Mouse (Mus musculus) right cerebral cortex, postnatal 10 days (tissue): ENCODE measurements around the gene Matn4.

Experiments used
- DNase-seq, 2 experiments: peaks; one replicate each; pipeline ENCODE4 v3.0.0; 2021; ENCODE audit warnings: low spot score in 2 of 2

Matn4 gene

DNA sequence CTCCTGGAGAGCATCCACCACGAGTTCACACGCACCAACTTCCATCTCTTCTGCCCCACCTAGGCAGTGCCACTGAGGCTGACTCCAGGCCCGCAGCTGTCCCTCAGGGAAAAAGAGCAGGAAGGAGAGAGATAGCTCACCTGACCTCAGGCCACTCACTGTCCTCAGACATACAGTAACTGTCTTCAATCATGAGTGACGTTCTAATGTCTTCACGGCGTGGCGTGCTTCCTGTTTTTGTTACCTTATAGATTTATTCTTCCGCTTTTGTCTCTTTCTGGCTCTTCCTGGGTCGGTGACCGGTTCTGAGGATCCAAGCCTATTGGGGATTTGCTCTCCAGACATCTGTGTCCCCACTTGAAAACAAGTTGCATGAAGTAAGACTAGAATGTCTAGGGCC lies 9.6 kb upstream of the Matn4 start:
- no peak for DNase-seq

DNA sequence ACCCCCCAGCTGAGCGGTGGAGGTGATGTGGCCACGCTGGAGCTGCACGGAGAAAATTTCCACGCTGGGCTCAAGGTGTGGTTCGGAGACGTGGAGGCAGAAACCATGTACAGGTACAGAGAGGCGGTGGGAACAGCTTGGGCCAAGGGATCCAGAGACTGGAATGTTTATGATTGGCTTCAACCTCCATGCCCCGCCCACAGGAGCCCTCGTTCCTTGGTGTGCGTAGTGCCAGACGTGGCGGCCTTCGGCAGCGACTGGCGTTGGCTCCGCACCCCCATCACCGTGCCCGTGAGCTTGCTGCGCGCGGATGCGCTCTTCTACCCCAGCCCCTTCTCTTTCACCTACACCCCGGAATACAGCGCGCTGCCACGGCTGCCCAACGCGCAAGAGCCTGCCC lies 9.2 kb upstream of the Matn4 start:
- DNase-seq: no peak

DNA sequence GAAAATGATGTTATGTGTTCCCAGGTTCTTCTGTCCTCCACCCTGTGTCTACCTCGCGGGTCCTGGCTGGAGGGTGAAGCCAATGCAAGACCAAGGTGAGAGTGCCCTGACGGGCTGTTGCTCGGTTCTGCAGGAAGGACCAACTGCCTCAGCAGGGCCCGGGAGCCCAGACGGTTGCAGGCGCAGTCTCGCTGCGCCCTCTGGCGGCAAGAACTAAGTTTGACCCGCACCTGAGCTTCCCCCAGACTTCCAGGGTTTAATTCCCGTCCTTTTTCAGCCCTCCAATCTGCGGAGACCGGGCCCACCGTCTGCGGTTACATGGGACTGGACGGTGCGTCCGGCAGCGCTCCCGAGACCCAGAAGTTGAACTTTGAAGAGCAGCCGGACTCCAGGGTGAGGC lies 2.7 kb upstream of the Matn4 start:
- DNase-seq: peak; percentile 59 to 81

DNA sequence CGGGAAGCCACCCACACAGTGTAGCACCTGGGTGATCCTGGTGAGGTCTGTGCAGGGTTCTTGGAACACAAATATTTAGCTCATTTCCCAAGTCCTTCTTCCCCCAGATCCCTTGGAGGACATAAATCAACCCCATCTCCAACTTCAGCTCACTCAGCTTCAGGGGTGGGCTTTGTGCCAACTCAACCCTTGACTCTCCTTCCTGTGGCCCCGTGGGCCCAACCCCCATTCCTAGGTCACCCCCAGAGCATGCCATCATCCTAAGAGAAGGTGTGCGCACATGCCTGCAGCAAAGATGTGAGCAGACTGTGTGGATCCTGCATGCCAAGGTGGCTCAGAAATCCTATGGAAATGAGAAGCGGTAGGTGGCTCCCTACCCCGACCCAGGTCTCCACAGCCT lies 559 bp upstream of the Matn4 start:
- no peak for DNase-seq

DNA sequence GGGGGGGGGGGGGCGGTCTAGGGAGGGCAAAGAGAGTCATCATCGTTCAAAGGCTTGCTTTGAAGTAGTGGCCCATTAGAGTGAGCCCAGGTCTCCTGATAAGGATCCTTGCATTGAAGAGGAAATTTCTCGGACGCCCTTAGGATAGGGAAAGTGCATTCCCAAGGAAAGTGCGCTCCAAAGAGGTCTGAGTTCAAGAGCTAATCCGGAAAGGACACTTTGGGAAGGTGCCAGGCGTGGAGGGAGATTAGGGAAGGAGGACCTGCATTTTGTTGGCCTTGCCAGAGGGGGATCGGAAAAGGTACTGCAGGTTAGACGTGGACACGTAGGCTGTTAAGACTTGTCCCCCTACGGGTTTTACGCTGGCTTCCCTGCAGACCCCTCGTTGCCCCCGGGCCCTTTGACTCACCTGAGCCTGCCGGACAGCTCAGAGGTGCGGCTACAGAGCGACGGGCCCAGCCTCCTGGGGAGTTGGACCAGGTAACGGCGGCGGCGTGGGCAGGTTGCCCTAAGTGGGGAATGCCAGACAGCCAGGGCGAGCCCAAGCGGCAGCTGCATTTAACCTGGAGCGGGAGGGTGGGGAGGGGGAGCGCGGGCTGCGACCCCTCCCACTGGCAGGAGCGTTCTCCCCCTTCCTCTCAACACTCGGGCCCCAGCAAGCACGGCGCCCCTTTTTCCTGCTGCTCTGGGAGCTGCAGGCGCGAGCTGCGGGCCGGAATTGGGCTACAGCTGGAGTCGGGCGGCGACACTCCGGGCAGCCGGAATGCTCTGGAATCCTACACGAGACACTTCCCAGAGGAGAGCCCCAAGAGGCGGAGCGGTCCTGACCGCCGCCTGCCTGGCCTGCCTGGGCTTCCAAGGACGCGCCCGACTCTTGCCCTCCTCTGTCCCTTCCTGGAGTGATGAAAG lies 624 bp downstream of the Matn4 start:
- DNase-seq: peak in 1 of 2 experiments; percentile 39

DNA sequence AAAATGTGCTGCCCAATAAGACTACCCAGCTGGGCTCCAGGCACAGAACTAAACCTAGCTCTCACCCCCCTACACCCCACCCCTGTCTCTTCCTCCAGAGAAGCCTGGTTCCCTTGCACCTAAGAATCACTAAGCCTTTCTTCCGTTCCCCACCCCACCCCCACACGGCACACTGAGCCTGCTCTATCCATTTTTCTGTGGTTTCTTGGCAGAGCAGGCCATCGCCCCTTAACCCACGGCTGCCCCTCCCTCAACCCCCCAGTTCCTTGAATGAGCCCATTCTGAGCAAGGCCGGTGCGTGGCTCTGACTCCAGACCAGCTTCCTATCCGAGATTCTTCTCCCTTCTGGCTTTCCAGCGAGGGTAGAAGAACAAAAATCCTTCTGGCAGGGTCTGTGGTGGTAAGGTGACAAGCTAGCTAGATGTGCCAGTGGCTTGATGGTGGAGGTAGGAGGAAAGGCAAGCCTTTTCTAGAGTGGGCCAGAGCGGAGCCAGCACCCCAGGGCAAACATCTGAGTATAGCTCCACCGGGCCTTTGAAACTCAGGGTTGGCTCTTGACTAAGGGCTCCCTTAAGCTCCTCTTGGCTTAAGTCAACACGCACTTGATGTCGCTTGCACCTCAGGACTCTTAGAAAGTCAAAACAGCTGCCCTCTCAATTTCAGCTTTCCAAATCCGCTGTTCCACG lies 1.4 kb downstream of the Matn4 start:
- DNase-seq: peak; percentile 71 to 80

DNA sequence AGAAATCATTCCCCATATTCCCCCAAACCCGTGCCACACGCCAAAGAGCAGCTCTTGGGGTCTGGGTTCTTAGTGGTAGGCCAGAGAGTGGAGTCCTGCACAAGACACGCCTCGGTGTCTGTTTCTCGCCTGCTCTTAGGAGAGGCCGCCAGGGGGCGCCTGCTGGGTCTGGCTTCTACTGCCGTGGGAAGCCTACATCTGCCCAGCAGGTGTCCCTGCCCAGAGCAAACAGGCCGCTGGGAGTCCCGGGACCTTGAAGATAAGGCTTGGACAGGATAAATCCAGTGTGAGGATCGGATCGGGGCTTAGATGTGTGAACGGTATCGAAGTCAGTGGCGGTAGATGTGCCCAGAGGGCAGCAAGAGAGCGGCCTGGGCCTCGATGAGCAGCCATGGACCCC lies 2.1 kb downstream of the Matn4 start, which contains the start of gene Rbpjl:
TSS of gene Rbpjl (plus strand) at position 236 of the 400 bp plus-strand sequence.
- peak; percentile 69 to 81 for DNase-seq

DNA sequence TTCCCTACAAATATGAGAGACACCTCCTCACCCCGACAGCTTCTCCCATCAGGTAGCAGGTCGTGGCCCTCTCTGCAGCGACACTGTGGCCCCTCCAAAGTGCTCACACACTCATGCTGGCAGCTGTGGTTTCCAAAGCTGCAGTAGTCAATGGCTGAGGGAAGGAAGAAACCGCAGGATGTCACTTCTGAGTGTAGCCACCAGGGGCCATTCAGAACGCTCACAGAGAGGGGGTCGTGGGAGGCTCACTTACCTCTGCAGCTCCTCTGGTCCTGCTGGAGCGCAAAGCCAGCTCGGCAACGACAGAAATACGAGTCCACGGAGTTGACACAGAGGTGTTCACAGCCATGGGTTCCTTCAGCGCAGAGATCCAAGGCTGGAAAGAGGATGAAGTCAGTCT lies 8.0 kb downstream of the Matn4 start:
- no peak for DNase-seq

DNA sequence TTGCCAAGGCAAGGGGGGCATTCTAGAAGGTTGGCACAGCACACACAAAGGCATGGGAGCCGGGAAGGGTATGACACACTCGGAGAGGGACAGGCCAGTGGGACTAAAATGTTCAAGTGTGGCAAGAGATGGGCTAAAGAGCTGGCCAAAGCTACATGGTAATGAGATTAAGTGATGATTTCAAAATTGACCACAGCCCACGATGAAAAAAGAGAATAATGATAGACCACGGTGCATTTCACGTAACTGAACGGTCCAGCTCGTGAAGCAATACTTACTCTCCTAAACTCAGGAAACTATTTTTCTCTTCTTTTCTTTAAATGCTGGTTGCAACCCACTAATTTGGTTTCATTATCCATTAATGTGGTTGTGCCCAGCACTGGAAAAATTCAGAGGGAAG lies 8.9 kb downstream of the Matn4 start:
- no peak for DNase-seq

DNA sequence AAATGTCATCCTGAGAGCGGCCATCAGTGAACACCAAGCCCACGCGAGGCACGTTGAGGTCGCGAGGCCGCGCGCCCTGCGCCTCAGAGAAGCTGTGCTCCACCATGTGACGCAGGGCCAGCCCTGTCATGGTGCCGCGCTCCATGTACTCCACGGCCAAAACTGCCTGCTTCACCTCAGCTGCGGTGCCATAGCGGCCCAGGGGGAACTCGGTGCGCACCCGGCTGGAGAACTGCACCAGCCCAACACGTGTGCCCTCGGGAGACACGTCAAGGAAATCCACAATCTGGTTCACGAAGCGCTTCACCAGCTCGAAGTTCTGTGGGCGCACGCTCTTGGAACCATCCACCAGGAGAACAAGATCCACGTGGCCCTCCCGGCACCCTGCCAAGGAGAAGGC lies 11.8 kb downstream of the Matn4 start:
- DNase-seq: no peak

DNA sequence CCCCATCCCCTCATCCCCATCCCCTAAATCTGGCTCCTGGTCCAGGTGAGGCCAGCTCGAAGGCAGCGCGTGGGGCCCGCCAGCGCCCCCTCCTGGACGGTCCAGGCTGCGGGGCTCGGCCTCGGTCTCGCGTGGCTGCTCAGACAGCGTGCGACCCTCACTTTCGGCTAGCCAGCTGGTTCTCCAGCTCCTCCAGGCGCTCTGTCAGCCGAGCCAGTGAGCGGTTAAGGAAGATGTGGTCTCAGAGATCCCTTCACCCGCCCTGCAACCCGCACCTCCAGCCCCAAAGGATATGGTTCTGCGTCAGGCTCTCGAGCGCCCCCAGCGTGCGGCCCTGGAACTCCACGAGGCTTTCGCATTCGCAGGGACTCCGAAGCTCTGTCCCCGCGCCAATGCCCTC lies 15.5 kb downstream of the Matn4 start:
- DNase-seq: peak; percentile 87 to 92

DNA sequence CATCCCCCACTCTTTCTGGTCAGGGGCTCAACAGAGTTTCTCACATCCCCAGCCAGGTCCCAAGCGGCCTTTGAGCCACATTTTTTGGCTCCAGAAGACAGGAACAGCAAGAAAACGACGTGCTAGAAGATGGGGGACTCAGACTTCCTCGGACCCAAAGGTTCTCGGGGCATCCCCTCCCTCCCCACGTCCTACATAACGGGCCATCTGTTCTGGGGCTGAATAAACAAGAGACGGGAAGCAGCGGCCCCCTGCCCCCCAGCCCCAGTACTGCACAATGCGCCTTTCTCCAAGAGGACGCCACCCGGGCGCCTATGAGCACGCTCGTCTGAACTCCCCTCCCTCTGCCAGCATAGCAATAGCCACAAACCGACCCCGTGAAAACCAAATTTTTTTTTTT lies 15.9 kb downstream of the Matn4 start, which contains the start of gene Slpi:
TSS of gene Slpi (minus strand) at position 76 of the 400 bp plus-strand sequence.
- DNase-seq: peak; percentile 75

DNA sequence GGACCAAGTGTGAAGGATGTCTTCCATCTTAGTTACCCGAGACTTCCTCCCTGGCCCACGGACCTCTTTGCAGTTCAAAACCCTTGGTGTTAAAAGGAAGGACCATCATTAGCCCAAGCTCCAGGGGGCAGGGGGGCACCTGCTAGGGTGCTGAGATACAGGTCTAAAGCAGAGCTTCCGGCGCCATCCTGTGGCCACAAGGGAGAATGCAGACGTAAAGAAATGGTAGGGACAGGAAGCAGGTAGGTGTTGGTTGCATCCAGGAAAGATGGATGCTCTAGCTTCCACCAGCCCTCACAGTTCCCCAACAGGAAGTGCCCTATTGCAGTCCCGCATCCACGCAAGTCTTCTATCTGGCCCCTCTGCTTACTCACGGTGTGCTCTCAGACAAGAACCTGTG lies 18.0 kb downstream of the Matn4 start:
- DNase-seq: peak; percentile 67 to 71

DNA sequence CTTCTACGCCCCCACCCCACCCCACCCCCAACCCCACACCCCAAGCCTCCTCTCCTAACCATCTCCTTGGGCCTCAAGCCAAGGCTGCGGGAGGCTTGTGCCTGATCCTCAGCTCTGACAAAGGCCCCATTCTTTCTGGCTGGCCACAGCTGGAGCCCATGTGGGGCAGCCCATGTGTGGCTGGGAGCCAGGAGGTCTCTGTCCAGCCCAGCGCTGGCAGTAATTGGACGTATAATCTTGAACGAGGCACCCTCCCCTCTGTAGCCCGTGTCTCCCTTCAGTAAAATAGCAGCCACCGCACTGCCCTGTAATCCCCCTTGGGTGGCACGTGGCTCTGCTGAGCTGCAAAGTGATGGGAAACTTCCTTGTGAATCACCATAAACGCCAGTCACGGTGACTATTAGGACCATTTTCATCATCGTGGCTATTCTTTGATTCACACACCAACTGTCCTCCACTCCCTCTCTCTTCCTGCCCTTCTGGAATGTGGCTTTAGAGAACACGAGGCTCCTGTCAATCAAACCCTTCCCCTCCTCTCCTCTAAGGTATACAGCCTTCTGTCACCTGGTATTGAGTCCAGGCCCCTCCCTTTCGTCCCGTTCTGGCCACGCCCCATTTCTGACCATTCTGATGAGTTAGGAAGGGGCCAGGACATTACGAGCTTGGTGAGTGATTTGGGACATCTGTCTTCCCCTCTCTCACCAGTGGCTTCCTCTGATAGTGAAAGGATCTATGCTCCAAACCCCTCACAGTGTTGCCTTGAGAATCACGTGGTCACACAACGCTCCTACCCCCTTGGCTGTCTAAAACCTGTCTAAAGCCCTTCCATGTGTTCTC lies 18.8 kb downstream of the Matn4 start:
- peak; percentile 78 to 79 for DNase-seq

DNA sequence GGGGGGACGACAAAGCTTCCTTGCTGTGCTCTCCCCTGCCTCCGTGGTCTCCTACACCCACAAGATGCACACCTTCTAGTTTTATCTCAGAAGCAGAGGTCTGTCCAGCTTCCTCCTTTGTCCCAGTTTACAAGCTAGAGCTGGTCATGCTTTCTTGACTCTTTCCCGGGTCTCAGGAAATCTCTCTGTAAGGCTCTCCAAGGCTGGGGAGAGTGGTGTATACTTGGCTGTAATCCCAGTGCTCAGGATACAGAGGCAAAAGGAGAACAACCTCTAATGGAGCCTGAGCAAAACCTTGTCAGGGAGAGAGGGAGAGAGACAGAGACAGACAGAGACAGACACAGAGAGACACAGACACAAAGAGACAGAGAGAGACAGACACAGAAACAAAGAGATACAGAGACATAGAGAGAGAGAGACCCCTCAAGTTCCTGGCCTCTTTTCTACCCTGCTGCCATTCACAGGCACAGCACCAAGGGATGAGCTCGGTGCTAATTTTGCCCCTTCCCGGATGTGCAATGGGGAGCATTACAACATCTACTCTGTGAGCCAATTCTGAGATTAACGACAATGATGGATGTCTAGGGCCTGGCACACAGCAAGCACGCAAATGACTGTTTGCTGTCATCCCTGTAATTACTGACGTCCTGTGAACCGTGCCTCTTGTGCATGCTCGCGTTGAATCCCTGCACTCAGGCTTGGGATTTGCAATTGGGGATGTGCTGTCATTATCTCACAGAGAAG lies 21.1 kb downstream of the Matn4 start:
- no peak for DNase-seq

DNA sequence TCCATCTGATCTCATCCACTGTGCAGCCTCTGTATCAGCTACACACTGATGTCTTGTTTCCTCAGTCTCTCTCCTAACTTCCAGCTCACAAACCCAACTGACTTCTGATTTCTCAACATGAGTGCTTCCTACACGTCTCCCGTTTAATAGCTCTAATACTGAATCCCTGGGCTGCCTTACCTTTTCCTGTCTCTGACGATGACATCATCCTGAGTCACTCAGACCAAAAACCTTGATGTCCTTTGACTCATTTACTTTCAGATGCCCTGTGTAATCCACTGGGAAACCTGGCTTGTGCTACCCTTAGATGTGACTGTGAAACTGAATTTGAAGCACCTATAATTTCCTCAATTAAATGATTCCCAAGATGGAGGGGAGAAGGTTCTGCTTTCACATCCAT lies 22.0 kb downstream of the Matn4 start:
- DNase-seq: no peak

DNA sequence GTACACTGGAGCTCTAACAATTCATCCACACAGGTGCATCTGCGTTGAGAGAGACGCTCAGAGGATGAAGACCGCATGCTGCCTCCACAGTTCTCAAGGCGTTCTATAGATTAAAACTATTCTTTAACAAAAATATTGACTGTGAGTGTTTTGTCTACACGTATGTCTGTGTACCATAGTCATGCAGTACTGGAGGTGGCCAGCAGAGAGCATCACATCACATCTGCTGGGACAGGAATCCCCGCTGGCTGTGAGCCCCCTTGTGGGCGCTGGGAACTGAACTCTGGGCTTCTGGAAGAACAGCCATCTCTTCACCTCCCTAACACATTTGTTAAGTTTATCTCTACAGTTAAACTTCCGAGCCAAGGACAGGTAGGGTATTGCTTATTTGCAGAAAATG lies 23.2 kb downstream of the Matn4 start:
- no peak for DNase-seq

DNA sequence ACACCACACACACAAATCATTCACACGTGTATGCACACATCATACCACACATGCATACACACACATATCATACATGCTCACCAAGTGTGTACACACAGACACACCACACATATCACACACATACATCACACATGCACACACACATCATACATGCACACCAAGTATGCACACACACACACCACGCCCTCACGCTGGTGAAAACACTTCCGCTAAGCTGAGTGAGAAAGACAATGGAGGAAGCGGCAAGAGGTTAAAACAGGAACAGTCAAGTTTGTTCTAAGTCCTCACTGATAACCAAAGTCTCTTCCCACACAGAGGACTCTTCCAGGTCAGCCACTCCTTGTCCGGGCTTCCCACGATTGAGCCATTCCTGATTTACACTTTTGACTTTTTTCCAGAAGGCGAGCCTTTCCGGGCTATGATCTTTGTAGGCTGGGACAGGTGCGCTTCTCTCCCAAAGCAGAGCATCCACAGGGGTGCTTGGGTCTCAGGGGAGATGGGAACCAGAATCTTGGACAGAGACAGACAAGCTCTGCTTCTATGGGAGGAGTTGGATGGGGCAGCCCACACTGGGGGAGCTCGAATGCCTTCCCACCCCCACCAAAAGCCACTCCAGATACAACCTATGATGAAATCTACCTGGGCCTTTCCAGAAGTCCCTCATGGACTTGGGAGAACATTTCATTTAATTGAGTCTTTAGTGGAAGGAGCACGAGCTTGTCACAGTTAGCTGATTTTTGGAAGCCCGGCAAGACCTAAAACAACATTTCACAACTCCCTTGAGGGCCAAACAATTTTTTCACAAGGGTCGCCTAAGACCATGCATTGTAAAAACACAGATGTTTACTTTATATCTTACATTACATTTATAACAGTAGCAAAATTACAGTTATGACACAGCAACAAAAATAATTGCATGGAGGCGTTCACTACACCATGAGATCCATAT lies 27.2 kb downstream of the Matn4 start:
- DNase-seq: no peak

DNA sequence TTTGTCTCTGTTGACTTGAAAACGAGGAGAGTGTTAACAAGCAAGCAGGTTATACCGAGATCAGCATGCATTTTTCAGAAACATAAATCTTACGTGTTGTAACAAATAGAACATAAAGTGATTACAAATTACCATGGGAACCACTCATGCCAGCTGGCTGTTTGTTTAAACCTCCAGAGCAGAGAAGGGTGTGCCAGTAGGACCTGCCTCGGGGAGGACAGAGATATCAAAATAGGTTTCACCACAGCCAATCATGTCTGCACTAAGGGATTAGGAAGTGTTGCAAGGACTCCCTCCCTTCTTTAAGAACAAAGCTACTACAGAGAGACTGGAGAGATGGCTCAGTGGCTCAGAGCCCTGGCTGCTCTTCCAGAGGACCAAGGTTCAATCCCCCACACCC lies 31.8 kb downstream of the Matn4 start:
- DNase-seq: no peak

DNA sequence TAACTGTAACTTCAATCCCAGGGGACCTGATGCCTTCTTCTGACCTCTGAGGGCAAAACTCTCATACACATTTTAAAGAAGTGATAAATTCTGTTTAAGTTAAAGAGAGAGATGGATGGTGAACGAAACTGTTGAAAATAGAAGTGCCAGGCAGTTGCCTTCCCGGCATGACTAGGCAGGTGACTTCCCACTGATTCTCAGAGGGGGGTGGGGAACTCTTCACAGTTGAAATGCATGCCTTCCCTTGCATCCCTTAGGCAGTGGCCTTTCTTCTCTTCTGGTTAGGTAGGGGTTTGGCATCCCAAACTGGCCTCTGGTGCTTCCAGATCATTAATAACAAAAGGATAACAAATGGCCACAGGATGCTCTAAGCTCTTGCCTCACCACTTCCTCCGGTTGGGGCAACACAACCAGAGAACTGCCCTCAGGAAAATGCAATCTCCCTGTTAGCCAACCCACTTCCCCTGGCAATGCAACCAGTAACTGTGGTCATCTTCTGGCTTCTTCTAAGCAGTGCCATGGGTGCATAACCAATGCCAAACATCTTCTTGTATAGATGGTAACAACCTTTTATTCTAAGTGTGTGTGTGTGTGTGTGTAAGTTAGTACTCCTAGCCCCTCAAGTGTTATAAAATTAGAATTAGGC lies 32.4 kb downstream of the Matn4 start:
- no peak for DNase-seq
